Mouse (Mus musculus) limb, embryonic 14.5 days (tissue): Measurements from ENCODE around the gene Sgtb. TPM values are rescaled to one million over a fixed set of nuclear protein-coding genes. Genes with fewer than 3 reads are reported as not detected.
A peak's percentile ranks its signal among the peaks of the same experiment; 100 is the strongest.

Experiments used
- ATAC-seq: fragments of 200-750 bp; cut with Nextera tagmentation; 2 replicates; pipeline ENCODE4 v1.8.0; 2017; ENCODE audit warnings: low read depth, moderate number of reproducible peaks, moderate TSS enrichment; ENCODE audit not compliant: low FRiP score
- DNase-seq: peaks from one replicate; pipeline ENCODE4 v3.0.0-alpha.2; 2015; ENCODE audit warnings: low spot score
- H3K27ac ChIP-seq: fragments of 300-500 bp; sonication (generic); replicated peaks from 2 replicates; pipeline ENCODE4 v1.5.1; 2014; ENCODE audit warnings: low read depth, mild to moderate bottlenecking, low read length, moderate library complexity, mixed read lengths
- H3K27me3 ChIP-seq: fragments of 300-500 bp; sonication (generic); 2 replicates; pipeline ENCODE4 v1.6.1; 2014; ENCODE audit warnings: low read length, mixed read lengths; ENCODE audit not compliant: control insufficient read depth, insufficient read depth
- H3K36me3 ChIP-seq: fragments of 300-500 bp; sonication (generic); 2 replicates; pipeline ENCODE4 v1.6.1; 2014; ENCODE audit warnings: mild to moderate bottlenecking, low read length, moderate library complexity, mixed read lengths; ENCODE audit not compliant: control insufficient read depth, insufficient read depth
- H3K4me1 ChIP-seq: fragments of 300-500 bp; sonication (generic); 2 replicates; pipeline ENCODE4 v1.6.1; 2014; ENCODE audit warnings: antibody characterized with exemption, low read length, mixed read lengths; ENCODE audit not compliant: control insufficient read depth, insufficient read depth
- H3K4me2 ChIP-seq: fragments of 300-500 bp; sonication (generic); replicated peaks from 2 replicates; pipeline ENCODE4 v1.6.1; 2014; ENCODE audit warnings: low read depth, mild to moderate bottlenecking, low read length, moderate library complexity; ENCODE audit not compliant: severe bottlenecking
- H3K4me3 ChIP-seq: fragments of 300-500 bp; sonication (generic); replicated peaks from 2 replicates; pipeline ENCODE4 v1.5.1; 2014; ENCODE audit warnings: low read length
- H3K9ac ChIP-seq: fragments of 300-500 bp; sonication (generic); 2 replicates; pipeline ENCODE4 v1.6.1; 2014; ENCODE audit warnings: mild to moderate bottlenecking, low read depth, low read length, moderate library complexity; ENCODE audit not compliant: severe bottlenecking
- H3K9me3 ChIP-seq: fragments of 300-500 bp; sonication (generic); 2 replicates; pipeline ENCODE4 v1.6.1; 2016; ENCODE audit warnings: low read length; ENCODE audit not compliant: control insufficient read depth
- POLR2A ChIP-seq: fragments of 200-500 bp; IDR thresholded peaks from 2 replicates; pipeline ENCODE4 v1.8.0; 2012; ENCODE audit warnings: inconsistent platforms, mild to moderate bottlenecking, moderate library complexity, borderline replicate concordance; ENCODE audit not compliant: insufficient read depth, insufficient read length; ENCODE audit errors: extremely low read depth
- WGBS: fragments of 180-500 bp; shearing (Covaris S2); extraction: QIAGEN DNeasy Blood & Tissue Kit; methylation state at CpG from one replicate; pipeline ENCODE4 v1.1.7; 2014; 5-methylcytosine and 5-hydroxymethylcytosine counted together
- polyA plus RNA-seq, 2 experiments: library from polyadenylated mRNA; depleted of rRNA in 1 of 2; stranded (reverse) in 1 of 2; unstranded in 1 of 2; fragments of >200 nt; fragmentation: Nextera tagmentation in 1 of 2; extraction: Ambion mirVana in 1 of 2; gene quantifications; 2 replicates each; pipeline versions ENCODE4 v1.2.1 to v1.2.3; 2012 to 2014

Sgtb gene
- polyA plus RNA-seq, 2 experiments = 5.9 to 7.5 TPM

DNA sequence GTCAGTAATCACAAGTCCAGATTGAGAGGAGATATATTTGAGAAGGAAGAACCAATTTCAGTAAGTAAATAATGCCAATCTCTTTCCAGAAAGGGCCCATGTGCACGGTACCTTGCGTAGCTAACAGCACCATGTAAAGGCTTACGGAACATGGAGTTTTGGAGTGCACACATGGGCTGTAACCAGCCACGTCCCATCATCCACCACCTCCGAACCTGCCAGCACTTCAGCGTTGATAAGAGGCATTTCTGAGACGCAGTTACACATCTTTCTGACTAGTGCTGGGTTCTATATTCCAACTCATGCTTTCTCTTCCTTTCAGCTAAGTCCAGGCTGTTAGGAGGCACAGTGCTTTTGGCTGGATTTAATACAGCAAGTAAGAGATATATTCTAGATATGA is 12.4 kb upstream of the Sgtb start:
- H3K4me2 ChIP-seq = no peak overlapping the region
- no peak overlapping the region for H3K4me3 ChIP-seq
- no peak for ATAC-seq
- no peaks in the 10 kb centered on the region; the same call in 1 of the 2 replicates for H3K4me1 ChIP-seq
- H3K27ac ChIP-seq = no peak overlapping the region
- no peak overlapping the region for H3K9ac ChIP-seq
- 95% methylated on average over 7 of the region's 7 CpGs for WGBS
- H3K27me3 ChIP-seq = no peaks in the 10 kb centered on the region
- no peak for TF ChIP-seq POLR2A
- H3K9me3 ChIP-seq = no peaks in the 10 kb centered on the region
- H3K36me3 ChIP-seq = no peaks in the 10 kb centered on the region; the same call in 1 of the 2 replicates
- no peak for DNase-seq

DNA sequence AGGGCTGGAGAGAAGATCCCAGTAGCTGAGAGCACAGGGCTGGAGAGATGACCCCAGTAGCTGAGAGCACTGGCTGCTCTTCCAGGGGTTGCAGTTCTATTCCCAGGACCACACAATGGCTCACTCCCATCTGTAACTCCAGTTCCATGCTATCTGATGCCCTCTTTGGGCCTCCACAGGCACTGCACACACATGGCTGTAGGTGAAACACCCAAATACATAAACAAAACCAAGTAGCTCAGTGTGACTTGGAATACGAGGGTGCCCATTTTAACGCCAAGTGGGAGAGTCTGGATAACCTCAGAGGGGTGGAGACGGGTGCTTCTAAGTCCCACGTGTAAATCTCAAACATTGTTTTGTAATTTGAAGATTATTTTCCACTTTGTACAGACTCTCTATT is 9.1 kb upstream of the Sgtb start:
- Histone ChIP-seq H3K4me1 (no peaks in the 10 kb centered on the region; the same call in 1 of the 2 replicates), H3K36me3 (no peaks in the 10 kb centered on the region; the same call in 1 of the 2 replicates), H3K27ac (no peak overlapping the region), H3K27me3 (no peaks in the 10 kb centered on the region), H3K4me3 (no peak overlapping the region), H3K9ac (no peak overlapping the region), H3K4me2 (no peak overlapping the region), H3K9me3 (no peaks in the 10 kb centered on the region)
- no peak for DNase-seq
- 83% methylated on average over 4 of the region's 4 CpGs for WGBS
- no peak for TF ChIP-seq POLR2A
- ATAC-seq = no peak

DNA sequence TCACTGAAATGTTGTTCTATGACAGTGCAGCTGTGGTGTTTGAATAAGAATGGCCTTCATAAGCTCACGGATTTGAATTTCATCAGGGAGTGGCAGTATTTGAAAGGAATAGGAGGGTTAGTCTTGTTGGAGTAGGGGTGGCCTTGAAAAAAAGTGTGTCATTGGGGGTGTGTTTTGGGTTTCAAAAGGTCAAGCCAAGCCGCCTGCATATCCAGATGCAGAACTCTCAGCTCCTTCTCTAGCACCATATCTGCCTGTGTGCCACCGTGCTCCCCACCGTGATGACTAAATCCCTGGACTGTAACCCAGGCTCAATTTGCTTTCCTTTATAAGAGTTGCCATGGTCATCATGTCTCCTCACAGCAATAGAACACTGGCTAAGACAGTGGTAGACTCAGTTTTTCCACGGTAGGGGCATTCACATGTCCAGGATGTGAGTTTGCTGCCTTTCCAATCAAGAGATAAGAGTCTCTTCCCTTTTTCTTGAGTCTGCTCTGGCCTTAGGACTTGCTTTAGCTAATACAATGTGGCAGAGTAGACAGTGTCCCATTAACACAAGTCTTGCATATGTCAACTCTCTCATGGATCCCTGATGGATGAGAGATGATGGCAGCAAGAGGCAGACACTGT is 7.8 kb upstream of the Sgtb start:
- no peaks in the 10 kb centered on the region for H3K4me1 ChIP-seq
- no peaks in the 10 kb centered on the region for H3K9me3 ChIP-seq
- no peak for TF ChIP-seq POLR2A
- H3K36me3 ChIP-seq = no peaks in the 10 kb centered on the region; the same call in 1 of the 2 replicates
- no peak overlapping the region for H3K9ac ChIP-seq
- DNase-seq (no peak), ATAC-seq (no peak)
- H3K4me3 ChIP-seq = no peak overlapping the region
- H3K27me3 ChIP-seq = no peaks in the 10 kb centered on the region
- H3K27ac ChIP-seq = no peak overlapping the region
- no peak overlapping the region for H3K4me2 ChIP-seq
- 95% methylated on average over 5 of the region's 5 CpGs for WGBS

DNA sequence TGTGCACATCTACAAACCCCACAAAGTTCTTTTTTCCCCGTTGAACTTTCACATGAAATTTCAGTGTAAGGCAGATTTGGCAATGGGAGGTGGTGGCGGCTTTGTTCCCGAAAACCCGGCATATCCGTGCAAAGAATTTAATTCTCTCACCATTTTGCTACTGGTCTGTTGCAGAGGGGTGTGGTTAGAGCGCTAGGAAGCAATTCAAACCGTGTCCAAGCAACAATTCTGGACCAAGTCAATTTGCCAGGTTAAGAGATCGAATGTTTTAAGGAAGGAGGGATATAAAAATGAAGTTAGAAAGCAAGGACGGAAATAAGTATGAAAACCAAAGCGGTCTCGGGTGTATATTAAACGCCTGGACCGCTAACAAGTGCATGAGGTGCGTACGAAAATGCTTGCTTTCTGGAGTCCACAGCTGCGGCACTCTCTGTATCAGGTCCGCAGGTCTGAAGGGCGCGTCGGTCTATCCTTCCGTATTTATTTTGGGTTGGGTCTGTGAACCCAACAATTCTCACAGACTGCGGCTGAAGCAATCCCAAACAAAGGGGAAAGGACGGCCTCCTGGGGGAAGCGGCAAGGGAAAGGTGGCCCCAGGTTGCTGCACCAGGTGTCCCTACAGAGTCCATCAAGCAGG is 772 bp upstream of the Sgtb start:
- no peak for TF ChIP-seq POLR2A
- Histone ChIP-seq H3K4me2 (peak overlapping the region; percentile 100), H3K9ac (peak overlapping the region; percentile 62), H3K27ac (no peak overlapping the region), H3K36me3 (no peaks in the 10 kb centered on the region), H3K4me1 (peaks cover 4% of the 10 kb centered on the region; the same call in 1 of the 2 replicates), H3K27me3 (no peaks in the 10 kb centered on the region), H3K9me3 (no peaks in the 10 kb centered on the region), H3K4me3 (peak overlapping the region; percentile 80)
- WGBS = under 1% methylated on average over 24 of the region's 24 CpGs
- DNase-seq (peak; percentile 17), ATAC-seq (0 out of 2 replicates have a peak, but pooled peaks have one; percentile 2)

DNA sequence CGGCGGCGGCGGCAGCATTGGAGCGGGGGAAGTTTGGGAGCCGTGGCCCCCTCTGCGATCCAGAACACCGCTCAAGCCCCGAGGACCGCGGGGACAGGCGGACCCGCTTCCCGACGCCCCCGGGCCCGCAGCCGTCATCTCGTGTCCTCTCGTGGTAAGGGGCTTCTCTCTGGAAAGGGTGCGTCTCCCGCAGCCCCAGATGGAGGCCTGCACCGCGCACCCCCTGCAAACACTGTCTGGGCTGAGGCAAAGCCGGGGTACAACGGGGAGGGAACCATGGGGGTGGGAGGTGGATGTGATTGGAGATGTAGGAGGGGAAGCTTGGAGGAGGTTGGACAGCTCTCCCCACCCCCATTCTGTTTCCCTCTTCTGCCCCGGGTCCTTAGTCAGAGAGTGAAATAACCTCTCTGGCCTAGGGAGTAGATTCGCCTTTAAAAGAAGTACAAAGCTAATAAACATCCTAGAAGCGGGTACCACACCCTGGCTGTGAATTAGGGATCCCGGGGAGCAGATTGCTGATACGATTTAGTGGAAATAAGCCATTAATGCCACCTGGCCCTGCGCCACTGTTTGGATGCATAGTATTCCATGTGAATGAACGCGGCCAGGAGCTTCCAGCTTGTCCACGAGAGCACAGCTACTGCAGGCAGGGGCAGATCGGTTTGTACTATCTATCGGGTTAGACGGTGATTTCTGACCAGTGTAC is 428 bp downstream of the Sgtb start:
- WGBS = 2% methylated on average over 32 of the region's 38 CpGs
- H3K9me3 ChIP-seq = no peaks in the 10 kb centered on the region
- ATAC-seq (peak; percentile 70), DNase-seq (peak; percentile 53)
- no peaks in the 10 kb centered on the region for H3K27me3 ChIP-seq
- H3K9ac ChIP-seq = peak overlapping the region; percentile 62
- H3K27ac ChIP-seq = no peak overlapping the region
- H3K36me3 ChIP-seq = no peaks in the 10 kb centered on the region
- no peak for TF ChIP-seq POLR2A
- H3K4me3 ChIP-seq = peak overlapping the region; percentile 80
- peak overlapping the region; percentile 100 for H3K4me2 ChIP-seq
- peaks cover 4% of the 10 kb centered on the region; the same call in 1 of the 2 replicates for H3K4me1 ChIP-seq
